Mouse (Mus musculus) liver (tissue): ENCODE results near the gene Zbtb32.
A peak's percentile ranks its signal among the peaks of the same experiment; 100 is the strongest.

Source experiments
- DNase-seq: peaks from one replicate; pipeline ENCODE4 v3.0.0-alpha.2; 2020; ENCODE audit warnings: mixed read lengths

The Zbtb32 gene

DNA sequence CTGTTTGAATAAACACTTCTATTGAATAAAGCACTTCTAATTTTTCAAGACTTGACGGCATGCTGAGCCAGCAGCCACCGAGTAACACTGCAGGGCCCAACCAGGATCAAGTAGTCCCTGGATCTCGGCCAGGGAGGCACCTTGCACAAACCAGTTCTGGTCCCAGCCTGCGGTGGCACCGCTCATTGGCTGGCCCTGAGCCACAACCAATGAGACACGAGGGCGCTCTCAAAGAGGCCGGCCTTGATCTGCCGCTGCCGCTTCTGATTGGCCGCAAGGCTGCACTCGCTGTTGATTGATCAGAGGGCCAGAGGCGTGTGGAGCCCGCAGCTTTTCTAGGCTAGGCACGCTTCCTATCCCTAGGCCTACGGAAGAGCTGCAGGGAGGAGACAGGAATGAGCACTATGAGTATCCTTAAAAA lies 1.2 kb upstream of the Zbtb32 start:
- peak; percentile 90 for DNase-seq

DNA sequence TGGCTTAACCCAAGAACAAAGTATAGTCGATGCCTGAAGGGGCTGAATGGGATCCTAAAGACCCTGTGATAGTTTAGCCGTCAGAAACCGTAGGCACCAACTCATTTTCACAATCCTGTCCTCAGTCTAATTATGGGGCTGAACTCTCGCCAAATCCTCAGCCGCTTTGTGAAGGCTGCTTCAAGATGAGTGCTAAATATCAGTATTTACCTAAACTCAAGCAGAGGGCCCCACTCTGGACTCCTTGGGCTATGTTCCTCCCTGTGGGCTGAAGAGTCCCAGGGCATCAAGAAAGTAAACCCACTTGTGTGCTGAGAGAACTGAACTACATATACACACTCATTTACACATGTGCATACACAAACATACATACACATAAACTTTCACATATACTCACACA lies 1.9 kb downstream of the Zbtb32 start:
- DNase-seq = no peak

DNA sequence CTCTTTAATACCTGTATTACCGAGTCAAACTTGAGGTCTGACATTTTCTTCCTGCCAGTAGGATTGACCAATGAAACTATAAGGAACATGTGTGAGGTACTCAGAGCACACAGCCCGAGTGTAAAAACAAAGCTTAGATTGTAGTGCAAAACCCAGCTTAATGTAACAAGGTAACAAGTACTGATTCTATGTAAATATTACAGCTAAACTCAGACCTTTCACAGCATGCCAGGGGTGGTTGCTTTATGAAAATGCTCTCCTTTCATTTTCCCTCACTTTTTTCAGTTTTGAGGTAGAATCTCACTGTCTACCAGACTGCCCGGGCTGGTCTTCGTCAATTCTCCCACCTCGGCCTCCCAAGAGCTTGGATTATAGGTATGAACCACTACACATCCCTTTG lies 2.6 kb downstream of the Zbtb32 start:
- no peak for DNase-seq

DNA sequence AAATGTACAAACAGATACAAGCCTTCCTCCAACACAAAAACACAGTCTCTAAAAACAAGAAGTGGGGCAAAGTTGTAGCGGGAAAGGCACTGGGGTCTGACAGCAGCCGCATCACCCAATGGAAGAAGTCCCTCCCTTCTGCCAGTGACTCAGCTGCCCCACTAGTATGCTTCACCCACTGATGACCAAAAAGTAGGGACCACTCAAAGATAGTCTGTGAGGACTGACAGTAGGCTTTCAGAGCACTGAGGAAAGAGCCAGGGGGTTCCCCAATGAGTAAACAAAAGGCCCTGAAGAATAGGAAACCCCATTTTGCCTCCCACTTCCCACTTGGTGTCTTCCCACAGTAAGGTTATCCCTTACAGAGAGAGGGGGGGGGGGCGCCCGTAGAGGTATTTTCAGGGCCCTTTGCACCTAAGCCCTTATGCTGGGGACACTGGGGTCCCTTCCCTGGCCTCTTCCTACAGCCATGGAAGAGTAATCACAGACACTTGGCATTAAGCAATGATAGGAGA lies 4.1 kb downstream of the Zbtb32 start:
- DNase-seq = no peak

DNA sequence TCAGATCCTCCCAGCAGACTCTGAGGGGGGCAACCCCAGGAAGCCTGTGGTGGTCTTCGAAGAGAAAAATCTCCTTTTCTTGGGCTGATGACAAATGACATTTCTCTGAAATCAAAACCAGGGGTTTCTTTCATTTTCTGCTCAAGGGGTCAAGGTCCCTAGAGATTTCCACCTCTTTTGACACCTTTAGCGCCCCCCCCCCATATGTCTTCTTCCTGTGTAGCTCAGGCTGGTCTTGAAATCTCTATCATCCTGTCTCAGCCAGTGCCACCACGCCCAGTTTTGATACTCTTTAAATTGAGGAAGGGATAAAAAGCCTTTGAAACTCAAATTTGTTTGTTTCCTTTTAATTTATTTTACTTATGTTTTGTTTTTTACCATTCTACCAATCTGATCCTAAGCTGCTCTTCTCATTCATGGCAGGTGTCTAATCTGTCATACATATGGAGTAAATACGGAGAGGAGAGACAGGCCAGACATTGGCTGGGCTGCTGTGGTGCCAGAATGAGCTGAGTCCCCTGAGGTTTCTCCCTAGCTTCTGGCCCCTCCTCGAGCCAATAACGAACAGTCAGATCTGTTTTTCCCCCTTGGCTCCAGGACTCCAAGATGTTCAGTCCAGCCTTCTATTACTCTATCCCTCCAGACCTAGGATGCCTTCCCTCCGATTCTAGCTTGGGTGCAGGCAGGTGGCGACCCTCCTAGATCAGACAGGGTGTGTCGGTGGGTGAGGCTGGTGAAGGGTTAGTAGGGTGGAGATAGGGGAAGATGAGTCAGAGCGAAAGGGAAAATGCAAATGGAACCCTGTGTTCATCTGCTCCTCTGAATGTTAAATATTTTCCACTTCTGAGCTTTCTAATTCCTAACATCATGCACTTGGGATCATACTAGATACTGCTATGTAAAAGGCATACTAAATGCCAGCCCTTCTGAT lies 4.9 kb downstream of the Zbtb32 start:
- DNase-seq = no peak

DNA sequence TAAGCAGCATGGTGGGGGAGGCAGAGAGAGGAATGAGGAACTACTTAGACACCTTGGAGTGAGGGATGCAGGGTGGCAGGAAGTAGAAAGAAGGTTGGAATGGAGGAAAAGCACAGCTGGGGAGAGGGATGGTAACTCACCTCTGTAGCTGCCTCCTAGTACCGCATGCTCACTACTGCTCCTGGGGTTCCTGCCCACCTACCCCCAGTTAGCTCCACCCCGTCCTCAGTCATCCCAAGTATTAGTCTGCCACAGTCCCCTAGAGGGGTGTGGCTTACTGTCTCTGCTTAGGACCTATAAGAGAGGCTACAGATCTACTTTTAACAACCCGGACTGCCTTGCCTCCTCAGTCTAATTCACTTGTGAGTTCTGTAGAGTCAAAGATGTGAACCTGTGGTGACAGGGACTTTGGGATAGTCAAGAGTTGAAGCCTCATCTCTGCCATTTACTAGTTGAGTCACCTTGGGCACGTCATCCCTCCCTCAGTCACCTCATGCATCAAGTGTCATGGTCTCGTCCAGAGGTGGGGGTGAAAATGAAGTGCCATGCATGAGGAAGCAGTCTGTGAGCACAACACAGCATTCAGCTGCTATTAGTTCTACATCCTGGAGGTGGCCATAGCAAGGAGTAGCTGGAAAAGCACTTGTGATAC lies 5.8 kb downstream of the Zbtb32 start:
- no peak for DNase-seq

DNA sequence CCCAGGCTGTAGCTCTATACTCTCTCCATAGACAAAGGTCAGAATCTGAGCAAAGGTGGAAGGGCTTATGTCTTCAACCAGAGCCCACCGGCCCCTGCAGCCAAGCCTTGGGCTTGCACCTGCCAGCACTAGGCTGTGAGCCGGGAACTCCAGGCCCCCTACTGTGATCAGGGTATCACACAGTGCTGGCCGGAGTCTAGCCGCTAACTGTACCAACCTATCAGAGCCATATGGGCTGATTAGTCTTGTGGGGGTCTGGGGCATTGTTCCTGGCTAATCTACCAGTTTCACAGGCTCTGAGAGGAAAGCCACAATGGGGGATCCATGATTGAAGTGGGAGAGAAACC lies 7.1 kb downstream of the Zbtb32 start:
- DNase-seq = no peak

DNA sequence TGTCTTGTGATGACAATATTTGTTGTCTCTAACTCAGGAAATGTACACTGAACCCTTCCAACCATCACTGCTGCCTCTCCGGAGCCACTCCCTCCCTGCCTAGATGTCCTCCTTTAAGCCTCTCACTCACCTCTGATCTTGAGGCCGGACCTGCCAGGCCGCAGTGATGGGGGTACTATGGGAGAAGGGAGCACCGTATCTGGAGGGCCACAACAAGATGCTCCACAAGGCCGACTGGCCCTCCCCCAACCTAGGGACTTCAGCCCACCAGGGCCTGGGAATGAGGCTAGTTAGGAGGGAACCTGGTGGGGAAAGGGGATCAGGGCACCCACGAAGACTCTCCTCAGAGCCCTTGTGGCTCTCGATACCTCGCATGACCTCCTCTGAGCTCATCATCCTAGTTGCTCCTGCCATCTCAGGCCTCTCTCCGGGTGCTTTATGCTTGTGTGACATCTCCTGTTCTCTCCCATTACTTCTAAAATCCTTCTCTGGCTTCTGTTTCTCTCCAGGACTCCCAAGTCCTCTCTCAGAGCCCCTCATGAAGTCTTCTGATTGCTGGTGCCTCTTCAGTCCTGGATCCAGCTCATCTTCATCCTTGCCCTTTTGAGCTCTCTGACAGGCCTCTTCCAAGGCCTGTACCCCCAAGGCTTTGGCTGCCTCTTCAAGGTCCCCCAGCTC lies 7.6 kb downstream of the Zbtb32 start:
- no peak for DNase-seq

DNA sequence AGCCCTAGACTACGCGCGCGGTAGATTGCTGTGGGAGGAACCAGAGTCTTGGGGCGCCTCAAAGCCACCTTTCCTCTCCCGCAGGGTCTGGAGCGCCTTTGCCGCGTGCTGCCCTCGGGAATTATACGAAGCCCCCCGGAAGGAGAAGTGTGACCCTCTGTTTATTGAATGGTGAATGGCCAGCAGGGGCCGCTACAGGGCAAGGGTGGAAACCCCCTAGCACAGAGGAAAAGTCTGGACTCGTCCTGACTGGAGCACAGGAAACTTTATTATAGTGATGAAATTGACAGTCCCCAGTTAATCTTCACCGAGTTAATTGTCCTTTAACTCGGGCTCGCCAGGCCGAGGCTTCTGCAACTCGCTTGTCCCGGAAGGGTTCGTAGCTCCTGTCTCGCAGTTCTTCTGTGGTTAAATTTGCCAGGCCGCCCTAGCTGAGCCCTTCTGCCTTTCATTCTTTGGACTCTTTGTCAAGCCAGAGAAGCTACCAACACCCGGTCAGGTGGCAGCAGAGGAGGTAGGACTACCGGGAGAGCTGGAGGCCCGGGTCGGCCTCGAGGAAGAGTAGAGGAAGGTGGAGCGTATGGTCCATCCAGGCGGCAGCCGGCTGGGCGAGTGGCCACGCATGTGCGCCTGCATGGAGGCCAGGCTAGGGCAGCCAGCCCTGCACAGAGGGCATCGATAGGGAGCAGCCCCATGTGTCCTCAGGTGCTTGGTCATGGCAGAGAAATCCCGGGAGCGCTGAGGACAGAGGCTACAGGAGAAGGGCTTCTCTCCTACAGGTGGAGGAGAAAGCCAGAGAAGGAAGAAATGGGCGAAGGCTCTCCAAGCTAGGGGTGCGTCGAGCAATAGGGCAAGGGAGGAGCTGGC lies 9.0 kb downstream of the Zbtb32 start:
- peak; percentile 86 for DNase-seq

DNA sequence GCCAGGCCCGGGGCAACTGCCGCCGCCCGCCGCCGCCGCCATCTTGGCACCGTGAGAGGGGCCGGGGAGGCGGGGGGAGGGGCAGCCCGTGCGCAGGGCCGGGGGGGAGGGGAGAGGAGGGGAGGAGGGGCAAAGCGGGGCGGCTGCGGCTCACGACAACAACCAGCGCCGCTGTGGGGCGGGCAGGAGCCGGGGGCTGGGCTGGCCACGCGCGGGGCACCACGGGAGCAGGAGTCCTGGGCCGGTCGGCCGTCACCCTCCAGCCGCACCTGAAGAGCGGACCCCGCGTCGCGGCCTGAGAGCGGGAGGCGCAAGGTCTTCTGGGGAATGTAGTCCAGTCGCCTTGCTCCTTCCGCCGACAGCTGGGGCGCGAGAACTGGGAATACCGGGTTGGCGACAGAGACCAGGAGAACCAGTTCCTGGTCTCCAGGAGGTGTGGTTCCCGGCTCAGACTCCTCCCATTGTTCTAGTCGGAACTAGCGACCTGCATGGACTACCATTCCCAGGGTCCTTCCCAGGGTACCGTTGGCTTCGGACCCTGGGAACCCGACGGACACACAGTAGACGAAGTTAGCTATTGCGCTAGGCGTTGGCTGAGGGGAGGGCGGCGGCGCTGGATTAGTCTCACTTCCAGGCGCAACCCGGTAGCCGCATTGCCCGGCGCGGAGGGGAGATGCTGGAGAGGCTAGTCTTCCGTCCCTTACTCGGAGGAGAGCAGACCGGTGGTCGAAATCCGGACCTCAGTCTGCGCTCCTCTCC lies 9.9 kb downstream of the Zbtb32 start, which contains the start of gene Kmt2b:
TSS of gene Kmt2b (minus strand) at position 51 of the 759 bp plus-strand sequence.
- peak; percentile 98 for DNase-seq

DNA sequence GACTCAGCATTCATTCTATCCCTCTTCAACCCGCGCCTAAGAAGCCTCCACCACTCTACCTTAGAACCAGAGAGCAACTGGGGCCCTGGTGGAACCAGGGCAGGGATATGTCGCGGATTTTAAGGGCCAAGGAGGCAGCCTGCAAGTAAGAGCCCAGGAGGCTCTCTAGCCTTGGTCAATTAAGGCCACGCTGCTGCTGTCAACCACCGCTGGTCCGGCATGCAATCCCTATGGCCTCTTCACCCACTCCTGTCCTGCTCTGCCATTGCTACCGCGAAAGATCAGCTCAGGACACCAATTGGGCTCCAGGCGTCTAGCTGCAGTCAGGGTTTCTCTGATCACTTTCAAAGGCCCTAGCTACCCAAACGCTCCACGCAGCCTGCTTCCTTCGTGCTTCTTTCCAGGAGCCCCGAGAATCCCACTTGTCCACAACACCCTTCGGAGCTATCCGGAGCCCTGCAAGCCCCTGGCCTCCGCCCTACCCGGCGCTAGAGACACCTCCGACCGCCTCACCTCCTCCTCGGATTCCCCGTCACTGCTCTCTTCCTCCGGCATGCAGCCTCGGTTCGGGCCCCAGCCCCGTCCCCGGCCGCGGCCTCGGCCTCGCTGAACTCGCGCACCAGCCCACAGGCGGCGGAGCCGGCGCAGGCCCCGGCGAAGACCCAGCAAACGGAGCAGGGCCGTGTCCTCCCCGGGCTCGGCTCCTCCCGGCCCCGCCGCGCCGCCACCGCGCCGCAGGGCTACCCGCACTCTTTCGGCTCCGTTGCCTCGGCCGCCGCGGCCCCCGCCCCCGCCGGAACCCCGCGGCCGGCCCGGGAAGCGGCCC lies 10.7 kb downstream of the Zbtb32 start:
- DNase-seq = peak; percentile 59

DNA sequence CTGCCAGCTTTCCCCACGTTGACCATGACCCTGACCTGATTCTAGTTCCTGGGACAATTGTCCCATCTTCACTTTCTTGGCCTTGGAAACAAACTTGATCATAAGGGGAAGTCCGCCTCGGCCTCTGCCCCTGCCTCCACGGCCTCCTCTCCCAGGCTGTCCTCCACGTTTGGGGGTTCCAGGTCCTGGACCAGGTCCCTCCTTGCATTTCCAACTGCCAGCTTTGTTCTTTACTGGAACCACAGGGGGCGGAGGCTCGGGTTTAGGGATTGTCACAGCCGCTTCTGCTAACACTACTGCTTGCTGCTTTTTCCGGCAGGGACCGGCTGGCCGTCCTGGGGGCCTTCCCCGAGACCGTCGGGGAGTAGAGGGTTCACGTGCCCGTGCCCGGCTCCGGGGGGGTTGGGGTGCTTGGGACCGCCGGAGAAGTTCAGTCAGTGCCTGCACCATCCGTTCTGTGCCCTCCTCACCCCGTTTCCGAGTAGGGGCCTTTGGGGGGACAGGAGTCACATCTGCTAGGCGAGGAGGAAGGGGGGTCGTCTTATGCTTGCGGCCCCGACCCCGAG lies 12.2 kb downstream of the Zbtb32 start:
- DNase-seq = no peak

DNA sequence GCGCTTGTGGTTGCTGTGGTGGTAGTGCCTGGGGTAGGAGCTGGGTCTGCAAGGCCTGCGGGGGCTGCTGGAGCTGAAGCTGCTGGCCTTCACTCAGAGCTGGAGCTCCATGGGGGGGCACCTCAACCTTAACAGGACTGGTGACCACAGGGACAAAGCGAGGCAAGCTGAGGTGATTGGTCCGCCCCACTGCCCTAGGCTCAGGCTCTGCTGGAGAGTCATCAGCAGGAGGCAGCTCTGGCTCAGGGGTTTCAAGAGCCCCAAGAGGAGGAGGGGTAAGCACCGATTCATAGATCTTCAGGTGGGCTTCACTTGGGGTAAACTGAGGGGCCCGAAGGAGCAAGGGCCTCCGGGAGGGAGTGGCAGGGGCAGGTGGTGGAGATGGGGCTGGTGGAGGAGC lies 13.5 kb downstream of the Zbtb32 start:
- no peak for DNase-seq

DNA sequence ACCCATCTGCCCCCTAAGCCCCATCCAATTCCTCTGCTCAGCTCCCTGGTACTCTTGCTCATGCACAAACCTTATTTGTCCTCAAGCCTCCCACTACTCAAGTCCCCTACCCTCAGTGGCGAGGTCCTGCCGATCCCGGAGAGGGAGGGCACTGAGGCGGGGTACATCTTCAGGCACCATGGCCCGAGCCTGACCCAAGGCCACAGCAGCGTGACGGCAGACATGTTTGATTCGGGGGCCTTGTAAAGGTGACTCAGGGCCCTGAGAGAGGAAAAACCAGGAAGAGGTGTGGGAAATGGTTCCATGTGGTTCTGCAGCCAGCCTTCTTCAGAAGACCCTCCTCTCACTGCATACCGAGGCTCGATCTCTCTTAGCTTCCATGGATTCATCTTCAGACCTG lies 14.4 kb downstream of the Zbtb32 start:
- DNase-seq = no peak

DNA sequence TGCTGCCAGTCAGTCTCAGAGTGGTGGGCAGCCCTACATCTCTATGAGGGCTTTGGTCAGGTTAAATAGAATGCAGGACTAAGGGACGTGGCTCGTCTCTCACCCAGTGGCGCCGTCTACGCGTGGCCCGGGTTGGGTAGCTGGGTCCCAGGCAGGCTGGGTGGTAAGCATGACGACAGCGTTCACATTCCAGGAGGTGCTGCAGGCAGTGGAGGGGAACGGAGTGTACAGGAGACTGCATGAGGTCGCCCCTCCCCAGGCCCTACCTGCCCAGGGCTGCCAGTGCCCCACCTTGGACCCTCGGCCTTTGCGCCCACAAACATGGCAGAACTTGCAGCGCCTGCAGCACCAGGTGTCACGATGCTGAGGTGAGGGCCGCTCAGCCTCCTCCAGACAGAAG lies 17.2 kb downstream of the Zbtb32 start:
- DNase-seq = no peak

DNA sequence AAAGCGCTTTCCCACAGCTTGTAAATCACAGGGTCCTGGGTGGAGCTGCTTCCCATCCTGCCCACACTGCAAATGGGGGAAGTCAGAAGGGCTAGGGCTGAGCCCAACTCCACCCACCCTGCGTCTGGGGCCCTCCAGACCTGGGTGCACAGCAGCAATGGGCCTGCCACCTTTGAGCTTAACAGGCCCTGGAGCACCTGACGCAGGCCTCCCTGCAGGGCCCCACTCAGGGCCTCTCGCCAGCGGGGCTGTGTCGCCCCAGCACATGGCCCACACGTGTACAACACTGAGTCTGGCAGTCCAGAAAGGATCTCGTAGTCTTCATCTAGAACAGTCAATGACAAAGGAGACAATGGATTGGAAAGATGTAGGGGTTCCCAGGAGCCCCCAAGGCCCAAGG lies 18.8 kb downstream of the Zbtb32 start:
- DNase-seq = no peak

DNA sequence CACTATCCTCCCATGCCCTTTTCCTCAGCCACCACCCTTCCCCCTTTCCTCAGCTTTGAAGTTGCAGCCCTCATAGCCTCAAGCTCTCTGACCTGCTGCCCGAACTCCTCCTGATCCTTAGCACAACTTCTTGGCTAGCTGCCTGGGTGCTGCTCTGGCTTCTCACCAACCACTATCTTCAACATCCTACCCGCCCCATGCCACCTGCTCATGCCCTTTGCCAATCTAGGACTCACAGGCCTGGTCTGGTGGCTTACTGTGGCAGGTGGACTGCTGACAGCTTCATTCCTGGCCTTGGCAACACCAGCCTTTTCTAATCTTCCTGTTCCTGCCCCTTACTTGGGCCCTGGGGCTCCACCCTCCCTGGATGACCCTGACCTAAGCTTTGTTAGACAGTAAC lies 25.7 kb downstream of the Zbtb32 start:
- no peak for DNase-seq

DNA sequence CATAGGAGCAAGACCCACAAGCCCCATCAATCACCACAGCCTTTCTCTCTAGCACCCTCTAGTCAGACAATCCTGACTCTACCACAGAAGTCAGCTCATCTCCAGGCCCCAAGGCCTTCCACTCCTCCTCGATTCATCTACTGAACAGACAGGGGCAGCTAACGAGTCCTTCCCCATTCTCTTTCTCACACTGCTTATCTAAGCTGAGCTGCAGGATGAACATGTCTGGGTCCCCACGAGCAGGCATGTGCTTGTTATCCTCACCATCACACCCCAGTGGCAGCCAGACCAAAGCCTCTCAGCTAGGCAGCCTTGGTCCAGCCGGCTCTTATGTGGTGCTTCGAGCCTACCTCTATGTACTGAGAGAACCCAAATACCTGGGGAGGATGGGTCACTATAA lies 26.3 kb downstream of the Zbtb32 start:
- DNase-seq = no peak

DNA sequence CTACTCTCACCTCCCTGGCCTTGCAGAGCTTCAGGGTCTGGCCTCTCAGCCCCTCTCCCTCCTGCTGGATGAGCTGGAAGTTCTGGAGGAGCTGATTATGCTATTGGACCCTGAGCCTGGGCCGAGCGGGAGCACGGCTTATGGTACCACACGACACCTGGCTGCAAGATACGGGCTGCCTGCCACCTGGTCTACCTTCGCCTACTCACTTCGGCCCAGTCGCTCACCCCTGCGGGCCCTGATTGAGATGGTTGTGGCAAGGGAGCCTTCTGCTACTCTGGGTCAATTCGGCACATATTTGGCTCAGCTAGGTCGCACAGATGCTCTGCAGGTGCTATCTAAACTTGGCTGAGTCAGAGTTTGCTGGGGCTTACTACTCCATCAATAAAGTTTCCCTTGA lies 31.2 kb downstream of the Zbtb32 start:
- DNase-seq = no peak

DNA sequence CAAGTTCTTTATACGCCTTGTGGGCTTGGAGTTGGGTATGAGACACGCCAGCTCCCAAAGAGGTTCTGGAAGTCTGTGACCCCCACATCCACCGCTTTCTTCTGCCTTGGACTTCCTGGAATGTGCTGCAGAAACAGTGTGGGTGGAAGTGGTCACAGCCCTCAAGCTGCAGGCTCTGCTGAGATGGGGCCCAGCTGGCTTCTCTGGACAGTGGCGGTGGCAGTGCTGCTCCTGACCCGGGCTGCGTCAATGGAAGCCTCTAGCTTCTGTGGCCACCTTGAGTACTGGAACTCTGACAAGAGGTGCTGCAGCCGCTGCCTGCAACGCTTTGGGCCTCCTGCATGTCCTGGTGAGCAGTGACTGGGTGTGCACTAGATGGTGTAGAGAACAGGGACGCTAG lies 32.7 kb downstream of the Zbtb32 start:
- no peak for DNase-seq
